Comparison of ENCODE assay signal across 7 mouse cellular contexts in genomic region chr10:4334039-4334683, GRCm38 (mm10). TPM values are rescaled to one million over a fixed set of nuclear protein-coding genes. Genes with fewer than 3 reads are reported as not detected.
DNase-seq lines count a peak whose midpoint lies in the region; ATAC-seq and TF ChIP-seq lines count a peak whose summit lies in the region.

No protein-coding gene starts in this region.

- WGBS in intestine, embryonic 15.5 days: 5% methylated on average over 27 of the region's 27 CpGs
- WGBS in midbrain, embryonic 11.5 days: 9% methylated on average over 27 of the region's 27 CpGs
- WGBS in small intestine, adult 2 months: 6% methylated on average over 27 of the region's 27 CpGs

- no peak for TF ChIP-seq CTCF in small intestine, adult 2 months (IDR thresholded peaks at IDR 0.05; ENCODE audit: extremely low read depth, insufficient read length, insufficient replicate concordance, low read depth, low read length)

- TF ChIP-seq POLR2A in small intestine, adult 2 months (IDR thresholded peaks at IDR 0.05; ENCODE audit: low read depth, low read length): 0 out of 2 replicates have a peak, but pooled peaks have one; percentile 12

- H3K27me3 ChIP-seq in intestine, embryonic 15.5 days (replicated peaks): no peaks in the 10 kb centered on the region
- no peaks in the 10 kb centered on the region for H3K27me3 ChIP-seq in midbrain, embryonic 11.5 days (ENCODE audit: control insufficient read depth, insufficient read depth, low read length)
- H3K27me3 ChIP-seq in small intestine, adult 2 months (ENCODE audit: control insufficient read depth, insufficient read depth, low read length): no peaks in the 10 kb centered on the region

- peaks cover 5% of the 10 kb centered on the region; the same call in 1 of the 2 replicates for H3K4me1 ChIP-seq in intestine, embryonic 15.5 days (replicated peaks)
- peaks cover 9% of the 10 kb centered on the region; the same call in 1 of the 2 replicates for H3K4me1 ChIP-seq in midbrain, embryonic 11.5 days (ENCODE audit: control insufficient read depth, insufficient read depth, low read length)
- no peaks in the 10 kb centered on the region for H3K4me1 ChIP-seq in small intestine, adult 2 months (ENCODE audit: control insufficient read depth, insufficient read depth, insufficient read length, low read length)

- peak; percentile 97 for ATAC-seq in intestine, embryonic 15.5 days
- peak; percentile 91 for ATAC-seq in midbrain, embryonic 11.5 days (ENCODE audit: low FRiP score)

- H3K9ac ChIP-seq in intestine, embryonic 15.5 days: peak overlapping the region; percentile 33
- H3K9ac ChIP-seq in midbrain, embryonic 11.5 days (ENCODE audit: low read length): peak overlapping the region; percentile 24; the same call in 1 of the 2 replicates

- DNase-seq in adrenal gland, adult 2 months: peak; percentile 93
- peak; percentile 85 for DNase-seq in embryo, embryonic 11 days
- DNase-seq in gastrocnemius, postnatal 36 days: peak; percentile 79 to 83
- peak; percentile 70 for DNase-seq in left cerebral cortex, postnatal 4 days
- DNase-seq in midbrain, embryonic 11.5 days (ENCODE audit: low spot score, missing footprints): peak; percentile 92

- no peaks in the 10 kb centered on the region for H3K9me3 ChIP-seq in intestine, embryonic 15.5 days
- H3K9me3 ChIP-seq in midbrain, embryonic 11.5 days (ENCODE audit: control insufficient read depth, low read length): no peaks in the 10 kb centered on the region

- peak overlapping the region; percentile 51 for H3K27ac ChIP-seq in intestine, embryonic 15.5 days
- H3K27ac ChIP-seq in midbrain, embryonic 11.5 days (ENCODE audit: low read depth, low read length): no peak overlapping the region
- no peak overlapping the region for H3K27ac ChIP-seq in small intestine, adult 2 months (ENCODE audit: insufficient read depth, low read depth, low read length)

- intact Hi-C loops in gastrocnemius, postnatal 36 days (cut with DNase I): loop anchor here (5.0 kb wide), 2 partner anchors 247 to 297 kb away; no protein-coding TSS in a partner anchor
- intact Hi-C loops in left cerebral cortex, postnatal 4 days (cut with DNase I): loop anchor here (5.0 kb wide), 1 partner anchor 337 kb away; no protein-coding TSS in a partner anchor

- H3K4me2 ChIP-seq in intestine, embryonic 15.5 days (replicated peaks): peak overlapping the region; percentile 68
- peak overlapping the region; percentile 50 for H3K4me2 ChIP-seq in midbrain, embryonic 11.5 days

- H3K36me3 ChIP-seq in intestine, embryonic 15.5 days: no peaks in the 10 kb centered on the region
- H3K36me3 ChIP-seq in midbrain, embryonic 11.5 days (ENCODE audit: control insufficient read depth, insufficient read depth, low read length): no peaks in the 10 kb centered on the region
- H3K36me3 ChIP-seq in small intestine, adult 2 months (ENCODE audit: control insufficient read depth, insufficient read depth, low read length): no peaks in the 10 kb centered on the region

- peak overlapping the region; percentile 35 for H3K4me3 ChIP-seq in intestine, embryonic 15.5 days (replicated peaks)
- peak overlapping the region; percentile 18; the same call in 1 of the 2 replicates for H3K4me3 ChIP-seq in midbrain, embryonic 11.5 days (ENCODE audit: low read depth, low read length)
- H3K4me3 ChIP-seq in small intestine, adult 2 months (ENCODE audit: low read depth, low read length): peak overlapping the region; percentile 54

RNA-seq across cellular contexts. Expression of gene Zbtb2, which starts 53.7 kb away (rescaled TPM):
- 10 to 100 TPM in 1 of 2 experiments, 1 to 10 TPM in 1; 8.3 to 13.7 TPM for total RNA-seq in adrenal gland, adult 2 months (2021)
- 5.2 and 6.3 TPM in 2 replicates for polyA plus RNA-seq in adrenal gland, adult 2 months (2012; rRNA removed)
- total RNA-seq in gastrocnemius, postnatal 36 days (2021): 1 to 10 TPM; 5.1 to 6.3 TPM
- polyA plus RNA-seq in intestine, embryonic 15.5 days (2015; fragmentation: Nextera tagmentation; extraction: Ambion mirVana): 11.7 and 12.0 TPM in 2 replicates
- 10 to 100 TPM; 13.7 to 14.3 TPM for total RNA-seq in left cerebral cortex, postnatal 4 days (2021)
- 24.0 and 25.6 TPM in 2 replicates for polyA plus RNA-seq in midbrain, embryonic 11.5 days (2014; fragmentation: Nextera tagmentation; extraction: Ambion mirVana)
- polyA plus RNA-seq in small intestine, adult 2 months (2012; rRNA removed): 3.4 and 8.1 TPM in 2 replicates
